Mouse (Mus musculus) kidney, adult 18-20 months (tissue): ENCODE data around the gene Lin52.

ENCODE experiments used
- DNase-seq: peaks from one replicate; pipeline ENCODE4 v3.0.0; 2021

Lin52 gene

DNA sequence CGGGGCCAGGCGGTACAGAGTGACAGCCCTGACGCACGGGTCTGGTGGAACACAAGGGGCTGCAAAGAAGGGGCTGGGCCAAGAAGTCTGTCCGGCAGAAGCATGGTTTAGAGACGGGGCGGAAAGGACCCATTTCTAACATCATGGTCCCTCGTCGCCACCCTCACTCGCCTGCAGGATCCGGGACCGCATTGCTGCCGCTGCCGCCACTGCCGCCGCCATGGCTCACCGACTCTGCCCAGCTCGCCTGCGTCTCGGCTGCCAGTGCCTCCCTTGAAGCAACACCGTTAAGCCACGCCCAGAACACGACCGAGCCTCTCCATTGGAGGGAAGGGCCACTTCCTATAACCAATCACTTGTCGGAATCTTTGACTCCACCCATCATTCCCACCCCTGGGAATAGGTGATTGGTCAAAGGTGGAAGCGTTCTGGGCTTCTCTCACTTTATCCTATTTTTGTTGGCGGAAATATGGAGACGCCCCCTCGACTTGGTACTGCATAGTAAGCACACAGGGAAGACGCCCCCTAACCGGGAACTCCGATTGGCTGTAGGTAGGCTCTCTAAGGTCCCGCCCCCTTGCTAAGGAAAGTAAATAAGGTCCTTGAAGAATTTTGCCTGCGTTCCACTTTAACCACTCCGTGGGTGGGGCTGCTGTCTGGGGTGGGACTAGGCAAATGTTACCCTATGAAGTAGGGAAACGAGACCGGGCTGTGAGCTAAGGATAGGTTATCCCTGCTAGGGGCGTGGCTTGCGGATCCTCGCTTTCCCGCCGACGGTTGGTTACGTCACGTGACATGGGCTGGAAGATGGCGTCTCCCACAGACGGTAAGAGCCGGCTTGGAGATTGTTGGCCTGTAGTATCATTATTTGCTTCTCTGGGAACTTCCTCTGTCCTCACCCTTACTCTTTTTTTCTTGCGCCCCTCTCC, at the start of gene Lin52, which contains the start of gene Aldh6a1:
TSS of gene Lin52 (plus strand) at position 705 of the 929 bp plus-strand sequence.
TSS of gene Aldh6a1 (minus strand) at position 287 of the 929 bp plus-strand sequence.
- DNase-seq, result peak; percentile 97

DNA sequence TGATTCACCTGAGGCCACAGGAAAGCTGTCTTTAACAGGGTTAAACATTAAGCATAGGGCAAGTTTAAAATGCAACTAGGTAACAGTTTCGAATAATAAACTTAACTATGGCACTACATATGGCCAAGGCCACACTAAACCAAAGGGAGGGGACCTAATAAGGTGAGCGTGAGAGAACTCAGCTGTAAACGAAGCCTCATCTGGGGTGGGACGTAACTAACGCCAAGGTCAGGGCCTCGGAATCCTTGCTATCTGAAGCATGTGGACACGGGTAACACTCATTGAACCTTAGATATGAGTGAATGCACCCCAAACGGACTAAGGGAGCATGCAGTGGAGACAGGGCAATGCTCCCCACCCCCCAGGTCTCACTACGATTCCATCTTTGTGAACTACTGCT, 48.3 kb upstream of the Lin52 start:
- DNase-seq, result peak; percentile 41

DNA sequence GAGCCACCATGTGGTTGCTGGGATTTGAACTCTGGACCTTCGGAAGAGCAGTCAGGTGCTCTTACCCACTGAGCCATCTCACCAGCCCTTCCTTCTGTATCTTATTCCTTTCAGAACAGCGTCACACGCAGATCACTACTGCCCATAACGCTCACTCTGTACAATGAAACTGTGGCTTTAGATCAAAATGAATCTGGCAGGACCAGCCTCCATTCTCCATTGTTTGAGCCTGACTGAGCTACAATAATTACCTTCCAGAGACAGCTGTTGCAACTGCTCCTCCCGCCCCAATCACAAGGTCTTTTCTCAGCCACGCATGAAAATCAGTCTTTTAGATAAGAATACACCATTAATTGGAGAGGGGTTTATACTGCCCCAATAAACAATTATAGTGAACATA, 46.7 kb upstream of the Lin52 start:
- no peak for DNase-seq

DNA sequence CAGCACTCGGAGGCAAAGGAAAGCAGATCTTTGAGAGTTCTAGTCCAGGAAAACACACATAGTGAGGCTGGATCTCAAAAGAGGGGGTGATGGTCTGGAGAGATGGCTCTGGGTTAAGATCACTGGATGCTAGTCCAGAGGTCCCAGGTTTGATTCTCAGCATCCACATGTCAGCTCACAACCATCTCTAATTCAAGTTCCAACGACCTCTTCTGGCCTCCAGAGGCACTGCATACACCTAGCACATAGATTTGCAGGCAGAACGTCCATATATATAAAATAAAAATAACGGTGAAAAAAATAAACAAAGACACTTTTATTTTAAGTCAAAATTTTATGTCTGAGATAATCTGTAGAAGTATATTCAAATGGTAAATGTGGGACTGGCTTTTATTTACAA, 44.0 kb upstream of the Lin52 start:
- no peak for DNase-seq

DNA sequence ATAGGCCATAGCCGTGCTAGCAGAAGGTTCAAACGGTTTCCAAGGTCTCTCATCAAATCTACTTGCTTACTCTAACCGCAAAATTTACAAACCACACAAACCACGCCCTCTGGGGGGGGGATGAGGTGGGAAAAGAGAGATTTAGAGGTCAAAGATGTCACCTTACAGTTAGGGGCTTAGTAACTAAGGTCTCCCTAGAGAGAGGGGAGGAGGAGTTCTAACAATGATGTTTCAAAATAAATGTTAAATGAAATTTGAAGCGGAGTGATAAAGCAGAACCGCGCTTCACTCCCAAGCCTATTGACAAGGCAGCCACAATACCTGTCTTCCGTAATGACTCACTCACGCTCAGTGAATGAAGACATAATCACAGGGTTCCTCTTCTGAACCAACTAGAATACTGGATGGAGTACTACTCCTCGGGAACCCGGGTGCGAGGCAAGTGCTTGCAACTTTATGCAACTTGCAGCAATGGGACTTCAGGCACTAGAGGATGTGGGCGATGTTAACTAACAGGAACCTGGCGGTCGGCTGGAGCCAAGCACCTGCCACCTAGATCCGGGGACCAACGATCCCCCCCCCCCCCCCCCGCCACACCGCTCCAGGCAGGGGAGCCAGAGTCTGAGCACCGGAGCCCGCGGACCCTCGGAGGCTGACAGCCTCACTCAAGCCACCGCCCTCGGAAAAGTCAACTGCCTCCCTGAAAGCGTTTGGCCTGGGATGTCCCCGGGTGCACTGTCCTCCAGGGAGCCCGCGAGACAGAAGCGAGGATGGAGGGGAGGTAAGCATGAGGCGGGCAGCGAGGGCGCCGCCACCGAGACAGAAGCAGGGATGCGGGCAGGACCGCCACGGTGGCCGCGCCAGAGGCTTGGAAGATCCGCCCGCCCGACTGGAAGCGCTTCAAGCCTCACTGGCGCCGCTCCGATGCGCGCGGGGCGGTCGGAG, 43.1 kb upstream of the Lin52 start:
- peak; percentile 49 for DNase-seq

DNA sequence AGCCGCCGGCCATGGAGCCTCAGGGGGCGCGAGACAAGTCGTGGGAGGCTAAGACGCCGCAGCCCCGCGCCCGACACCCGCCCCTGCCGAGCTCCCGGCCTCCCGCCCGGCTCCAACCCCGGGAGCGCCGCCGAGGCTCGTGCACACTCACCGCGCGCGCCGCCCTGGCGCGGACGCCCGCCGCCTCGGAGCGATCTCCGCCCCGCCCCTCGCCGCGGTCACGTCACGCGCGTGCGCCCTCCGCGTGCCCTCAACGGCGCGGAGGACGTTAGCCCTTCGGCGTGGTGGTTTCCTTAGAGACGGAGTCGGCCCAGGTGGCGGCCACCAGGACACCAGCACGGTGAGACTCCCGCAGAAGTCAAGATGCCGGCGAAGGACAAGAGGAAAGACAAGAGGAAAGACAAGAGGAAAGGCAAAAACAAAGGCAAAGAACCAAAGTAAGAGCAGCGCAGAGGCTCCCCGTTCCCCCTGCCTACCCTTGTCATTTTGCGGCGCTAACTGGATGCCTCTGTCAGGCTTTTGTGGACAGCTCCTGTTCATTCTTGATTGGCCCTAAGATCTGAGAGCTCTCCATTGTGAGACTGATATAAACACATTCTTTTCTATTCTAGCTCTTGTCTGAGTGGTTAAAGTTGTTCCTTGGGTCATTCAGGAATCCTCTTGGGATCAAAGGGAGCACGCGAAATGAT, 42.3 kb upstream of the Lin52 start, which contains the start of the genes Entpd5 and Bbof1:
TSS of gene Entpd5 (minus strand) at position 211 of the 689 bp plus-strand sequence.
TSS of gene Bbof1 (plus strand) at position 253 of the 689 bp plus-strand sequence.
- peak; percentile 93 for DNase-seq

DNA sequence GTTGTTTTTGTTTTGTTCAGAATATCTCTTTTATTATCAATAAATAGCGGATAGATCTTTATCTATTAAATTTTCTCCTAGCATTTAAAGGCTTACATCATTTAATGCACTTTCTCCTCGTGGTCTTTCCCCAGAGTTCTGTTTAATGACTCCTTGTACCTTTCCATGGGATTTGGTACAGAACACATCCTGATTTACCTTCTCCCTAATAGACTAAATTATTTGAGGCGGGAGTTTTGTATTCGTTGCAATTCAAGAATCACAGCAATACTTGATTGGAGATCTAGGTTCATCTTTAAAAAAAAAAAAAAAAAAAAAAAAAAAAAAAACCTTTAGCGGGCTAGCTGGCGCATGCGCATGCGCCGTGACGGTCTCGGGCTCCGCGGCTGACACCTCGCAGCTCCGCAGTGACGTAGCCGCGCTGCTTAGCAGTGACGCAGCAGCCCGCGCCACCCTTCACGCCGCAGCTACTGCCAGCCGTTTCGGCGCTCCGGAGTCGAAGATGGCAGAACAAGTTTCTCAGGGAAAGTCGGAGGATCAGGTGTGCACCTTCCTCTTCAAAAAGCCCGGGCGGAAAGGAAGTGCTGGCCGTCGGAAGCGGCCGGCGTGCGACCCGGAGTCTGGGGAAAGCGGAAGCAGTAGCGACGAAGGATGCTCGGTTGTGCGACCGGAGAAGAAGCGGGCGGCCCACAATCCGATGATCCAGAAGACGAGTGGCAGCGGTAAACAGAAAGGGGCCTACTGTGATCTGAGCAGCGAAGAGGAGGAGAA, 34.2 kb upstream of the Lin52 start, which contains the start of gene Rnf113a2:
TSS of gene Rnf113a2 (plus strand) at position 363 of the 771 bp plus-strand sequence.
- peak; percentile 86 for DNase-seq

DNA sequence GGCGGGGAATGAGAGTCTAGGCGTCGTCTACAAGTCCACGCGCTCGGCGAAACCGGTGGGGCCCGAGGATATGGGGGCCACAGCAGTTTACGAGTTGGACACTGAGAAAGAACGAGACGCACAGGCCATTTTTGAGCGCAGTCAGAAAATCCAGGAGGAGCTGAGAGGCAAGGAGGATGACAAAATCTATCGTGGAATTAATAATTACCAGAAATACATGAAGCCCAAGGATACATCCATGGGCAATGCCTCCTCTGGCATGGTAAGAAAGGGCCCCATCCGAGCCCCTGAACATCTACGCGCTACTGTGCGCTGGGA, 33.7 kb upstream of the Lin52 start:
- DNase-seq, result no peak

DNA sequence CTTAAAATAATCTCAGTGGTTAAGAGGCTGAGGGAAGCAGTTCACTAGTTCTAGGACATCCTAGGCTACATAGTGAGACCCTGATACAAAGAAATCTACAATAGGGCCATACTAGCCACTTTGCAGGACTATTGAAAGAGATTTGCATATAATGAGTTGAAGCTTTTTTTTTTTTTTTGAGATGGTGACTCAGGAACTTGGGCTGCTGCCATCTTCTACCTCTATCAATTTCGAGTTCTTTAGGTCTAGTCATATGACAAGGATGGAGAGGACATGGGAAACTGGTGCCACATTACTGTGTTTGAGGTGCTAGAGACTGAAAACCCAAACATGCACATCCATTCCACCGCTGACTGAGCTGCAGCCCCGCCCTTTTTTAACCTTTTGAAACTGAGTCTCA, 27.2 kb upstream of the Lin52 start:
- DNase-seq, result no peak

DNA sequence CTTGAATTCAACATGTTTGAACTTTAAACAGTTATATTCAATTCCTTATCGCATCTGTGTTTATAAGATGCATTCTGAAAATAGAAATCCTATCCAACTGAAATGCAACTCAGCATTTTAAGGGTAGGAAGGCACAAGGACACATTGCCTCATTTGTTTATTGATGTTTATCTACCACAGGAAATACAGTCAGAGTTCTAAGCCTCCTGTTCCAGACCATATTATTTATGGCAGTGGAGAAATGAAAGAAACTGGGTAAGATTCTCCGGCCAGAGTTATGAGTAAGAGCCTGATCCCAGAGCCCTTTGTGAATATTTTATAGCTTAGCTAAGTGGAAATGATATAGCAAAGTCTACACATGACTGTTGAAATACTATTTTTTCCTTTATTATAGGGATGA, 21.4 kb upstream of the Lin52 start:
- no peak for DNase-seq

DNA sequence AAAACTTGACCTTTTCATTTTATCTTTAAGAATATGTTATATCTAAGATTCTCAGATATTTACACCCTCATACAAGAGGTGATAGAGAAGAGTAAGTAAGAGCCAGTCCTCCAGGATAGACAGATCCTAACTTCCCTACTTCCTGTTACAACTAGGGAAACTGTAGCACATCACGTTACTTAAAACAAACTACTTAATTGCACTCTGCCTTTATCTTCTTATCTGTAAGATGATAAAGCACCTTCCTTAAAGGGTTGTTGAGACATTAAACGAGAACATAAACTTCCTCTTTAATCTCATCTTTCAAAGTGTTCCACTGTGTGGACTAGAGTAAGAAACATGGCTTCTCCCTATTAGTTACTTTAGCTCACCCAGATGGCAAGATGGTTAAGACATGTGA, 12.5 kb upstream of the Lin52 start:
- no peak for DNase-seq

DNA sequence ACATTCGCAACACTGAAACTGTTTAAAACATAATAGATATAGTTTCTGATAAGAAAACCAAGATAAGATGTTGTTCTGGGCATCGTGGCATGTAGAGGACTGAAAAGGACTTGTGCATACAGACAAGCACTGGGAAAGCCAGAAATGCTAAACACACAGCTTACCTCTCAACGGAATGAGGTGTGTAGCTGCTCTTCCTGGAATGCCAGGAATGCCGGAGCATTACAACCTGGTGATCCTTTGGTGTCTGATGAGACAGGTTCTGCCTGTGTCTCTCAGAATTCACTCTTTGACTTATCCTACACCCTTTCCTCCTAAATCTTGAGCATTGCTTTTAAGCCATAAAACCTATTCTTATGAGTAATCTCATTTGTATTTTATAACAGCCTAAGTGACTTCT, 8.7 kb upstream of the Lin52 start:
- no peak for DNase-seq

DNA sequence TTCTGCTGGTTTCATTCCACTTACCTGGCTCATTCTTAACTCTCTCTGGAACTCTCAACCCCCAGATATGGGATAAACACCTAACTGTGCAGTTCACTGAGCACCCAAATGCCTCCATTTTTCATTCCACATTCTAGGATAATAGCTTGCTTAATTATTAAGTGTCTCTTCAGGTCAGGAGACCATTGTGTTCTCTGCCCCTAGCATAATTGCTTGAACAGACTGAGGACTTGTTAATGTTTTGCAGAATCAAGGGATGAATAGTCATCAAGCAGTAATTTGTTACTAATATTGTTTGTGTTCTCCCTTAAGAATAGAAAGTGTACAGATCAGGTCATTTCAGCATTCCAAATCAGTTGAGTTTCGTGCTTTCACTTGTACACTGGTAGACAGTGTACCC, 3.8 kb upstream of the Lin52 start:
- DNase-seq, result peak; percentile 9

DNA sequence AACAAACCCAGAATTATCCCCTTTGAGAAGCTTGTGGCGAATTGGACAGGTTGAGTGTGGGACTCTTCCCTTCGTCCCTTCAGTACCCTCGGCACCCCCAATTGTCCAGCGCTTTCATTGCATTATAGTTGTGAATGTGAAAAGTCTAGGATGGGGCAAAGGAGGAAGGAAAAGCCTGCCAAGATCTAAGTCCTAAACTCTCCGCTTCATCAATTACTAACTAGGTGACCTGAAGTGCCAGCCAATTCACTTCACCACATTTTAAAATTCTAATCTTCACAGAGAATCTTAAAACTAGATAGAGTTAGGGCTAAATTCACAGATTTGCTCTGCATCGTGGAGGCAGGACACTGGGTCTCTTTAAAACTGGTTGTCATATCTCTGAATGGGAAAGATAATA, 3.0 kb upstream of the Lin52 start:
- DNase-seq, result peak; percentile 20

DNA sequence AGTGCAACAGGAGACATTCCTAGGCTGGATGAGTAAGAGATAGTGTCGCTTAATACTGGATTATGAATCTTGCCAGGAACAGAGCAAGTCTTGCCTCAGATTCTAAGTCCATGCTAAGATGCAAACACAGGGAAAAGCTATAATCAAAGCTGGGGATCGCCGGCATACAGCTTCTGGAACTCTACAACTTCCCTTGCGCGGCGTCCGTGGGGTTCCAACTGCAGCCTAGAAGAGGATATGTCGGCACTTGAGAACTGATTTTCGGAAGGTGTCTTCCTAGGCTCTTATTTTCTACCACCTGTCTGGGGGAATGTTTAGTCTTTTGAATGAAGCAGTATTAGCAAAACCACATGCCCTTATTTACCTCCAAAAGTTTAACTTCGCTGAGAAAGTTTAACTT, 1.3 kb upstream of the Lin52 start:
- DNase-seq, result peak; percentile 19

DNA sequence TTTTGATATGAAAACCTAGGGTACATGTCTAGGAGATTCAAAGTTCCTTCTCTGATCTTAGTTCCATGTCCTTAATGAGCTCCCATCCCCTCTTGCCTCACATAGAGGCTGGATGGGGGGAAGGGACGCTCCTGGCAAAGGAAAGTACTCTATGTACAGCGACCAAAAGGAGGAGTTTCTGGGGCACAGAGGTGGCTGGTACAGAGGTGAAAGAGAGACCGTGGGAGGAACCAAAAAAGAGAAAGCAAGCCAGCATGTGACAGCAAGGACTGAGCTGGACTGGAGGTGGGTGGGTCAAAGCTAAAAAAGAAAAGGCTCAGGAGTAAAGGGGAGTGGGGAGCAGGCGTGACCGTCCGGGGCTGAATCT, 888 bp upstream of the Lin52 start:
- DNase-seq, result peak; percentile 66

DNA sequence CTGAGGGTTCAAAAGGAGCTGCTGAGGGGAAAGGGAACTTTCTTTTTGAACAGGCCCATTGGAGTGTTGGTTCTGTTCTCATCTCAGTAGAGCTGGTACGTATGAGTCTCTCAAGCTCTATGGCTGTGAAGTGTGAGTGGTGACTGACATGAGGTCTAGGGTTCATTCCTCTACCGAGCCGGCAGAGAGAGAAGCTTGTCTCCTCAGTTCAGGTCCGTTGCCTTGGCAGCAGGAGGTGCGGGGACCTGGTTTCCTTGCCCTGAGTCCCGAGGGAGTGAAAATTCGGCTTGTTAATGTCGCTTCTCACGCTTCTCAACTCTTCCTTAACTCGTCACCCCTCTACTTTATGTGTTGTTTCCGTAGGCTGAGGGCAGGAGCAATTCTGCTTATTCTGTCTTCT, 579 bp downstream of the Lin52 start:
- no peak for DNase-seq

DNA sequence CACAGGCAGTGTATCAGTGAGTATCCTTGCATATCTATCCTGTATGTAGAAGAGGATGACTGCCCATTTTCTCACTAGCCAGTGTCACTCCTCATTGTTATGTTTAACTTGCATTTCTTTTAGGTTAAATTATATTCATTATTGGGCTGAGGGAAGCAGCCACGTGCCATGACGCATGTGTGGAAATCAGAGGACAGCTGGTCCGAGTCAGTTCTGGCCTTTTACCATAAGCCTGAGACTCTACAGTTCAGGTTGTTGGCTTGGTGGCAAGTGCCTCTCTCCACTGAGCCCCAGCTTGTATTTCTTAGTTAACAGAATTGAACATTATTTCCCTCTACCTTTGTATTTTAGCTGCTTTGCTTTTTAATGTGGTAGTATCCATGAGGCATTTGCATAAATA, 5.7 kb downstream of the Lin52 start:
- no peak for DNase-seq

DNA sequence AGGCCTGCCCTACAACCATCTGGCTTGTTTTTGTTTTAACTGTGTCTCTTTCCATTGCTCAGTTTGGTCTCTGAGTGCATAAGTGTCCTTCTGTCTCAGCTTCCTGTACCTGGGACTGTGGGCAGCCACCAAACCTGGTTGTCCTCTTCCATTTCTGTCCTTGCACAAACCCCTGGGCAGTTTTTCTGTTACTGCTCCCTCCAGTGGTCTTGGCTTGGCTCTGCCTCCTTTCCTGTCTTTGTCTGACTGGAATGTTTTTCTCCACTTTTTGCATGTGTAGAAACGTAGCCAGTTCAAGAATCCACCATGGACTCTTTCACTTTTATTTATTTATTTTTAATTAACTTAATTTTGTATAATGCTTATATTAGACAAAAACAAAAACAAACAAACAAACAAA, 8.6 kb downstream of the Lin52 start:
- DNase-seq, result no peak

DNA sequence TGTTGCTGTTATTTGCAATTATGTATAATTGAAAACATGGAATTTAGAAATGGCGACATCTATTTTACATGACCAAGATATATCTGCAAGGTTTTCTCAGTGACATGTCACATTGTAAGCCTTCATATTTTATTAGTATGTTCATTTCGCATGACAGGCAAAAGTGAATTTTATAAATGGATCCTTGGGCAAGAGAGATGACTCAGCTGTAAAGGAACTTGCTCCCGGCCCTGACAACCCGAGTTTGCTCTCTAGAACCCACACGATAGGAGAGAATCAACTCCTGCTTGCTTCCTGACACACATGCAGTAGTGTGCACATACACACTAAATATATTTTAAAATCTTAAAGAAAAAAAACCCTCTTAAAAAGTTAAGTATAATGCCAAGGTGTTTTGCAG, 10.2 kb downstream of the Lin52 start:
- DNase-seq, result no peak

DNA sequence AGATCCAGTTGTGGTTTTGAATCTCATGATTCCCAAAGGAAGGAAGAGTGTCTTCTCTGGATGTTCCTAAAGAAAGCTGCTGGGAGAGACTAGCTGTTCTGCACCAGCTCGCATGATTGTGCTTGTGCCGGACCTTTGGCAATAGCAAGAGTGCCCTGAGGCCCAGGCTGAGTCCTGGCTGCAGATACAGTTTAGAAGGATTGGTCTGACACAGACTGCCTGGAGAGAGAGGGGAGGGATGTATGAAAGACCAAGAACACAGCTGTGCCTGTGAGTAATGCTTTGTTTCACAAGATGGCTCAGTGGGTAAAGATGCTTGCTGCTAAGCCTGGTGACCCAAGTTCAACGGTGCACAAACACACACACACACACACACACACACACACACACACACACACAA, 11.6 kb downstream of the Lin52 start:
- DNase-seq, result no peak

DNA sequence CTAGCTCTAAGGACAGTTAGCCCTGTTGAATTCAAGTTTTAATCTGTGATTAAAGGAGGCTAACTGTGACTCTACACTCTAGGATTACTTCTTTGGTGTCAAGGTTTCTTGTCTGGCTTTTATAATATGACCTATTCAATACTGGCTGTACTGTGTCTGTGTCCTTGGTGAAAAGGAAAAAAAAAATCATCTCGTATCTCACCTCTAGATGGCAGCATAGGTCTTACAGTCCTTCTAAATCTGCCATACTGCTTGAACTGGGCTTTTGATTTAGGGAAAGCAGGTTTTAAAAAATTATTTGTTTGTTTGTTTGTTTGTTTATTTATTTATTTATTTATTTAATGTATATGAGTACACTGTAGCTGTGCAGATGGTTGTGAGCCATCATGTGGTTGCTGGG, 17.5 kb downstream of the Lin52 start:
- DNase-seq, result no peak
